Mouse (Mus musculus) cerebellum, adult 18-20 months (tissue): ENCODE data around the gene Plekhm3.
"Not testable (repeated sequence)": the region's sequence is repeated elsewhere in the genome, so short reads cannot be mapped to it uniquely, and the experiment has no call there.

ENCODE experiments used
- DNase-seq, 2 experiments: peaks; one replicate each; pipeline ENCODE4 v3.0.0; 2021

Plekhm3 gene

DNA sequence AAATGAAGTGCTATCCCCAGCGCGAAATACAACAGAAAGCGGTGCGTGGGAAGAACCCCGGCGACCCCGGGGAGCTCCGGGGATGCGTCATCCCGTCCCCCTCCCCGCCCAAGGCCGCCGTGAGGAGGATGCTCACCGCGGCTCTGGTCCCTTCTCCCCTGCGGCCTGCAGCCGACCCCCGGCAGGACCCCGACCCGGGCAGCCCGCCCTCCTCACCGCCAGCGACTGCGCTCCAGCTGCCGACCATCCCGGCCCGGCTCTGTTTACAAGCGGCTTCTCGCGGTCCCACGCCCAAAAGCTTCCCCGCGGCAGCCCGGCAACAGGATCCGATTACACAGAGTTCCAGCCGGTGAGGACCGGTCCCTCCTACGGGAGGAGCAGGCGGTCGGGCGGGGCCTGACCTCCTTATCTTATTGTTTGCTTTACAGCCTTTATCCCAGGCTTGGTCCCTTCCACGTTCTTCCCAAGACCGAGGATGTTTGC, at the start of gene Plekhm3:
Plekhm3 (minus strand) TSS at position 346 of the 483 bp plus-strand sequence.
- DNase-seq: peak; percentile 84 to 91

DNA sequence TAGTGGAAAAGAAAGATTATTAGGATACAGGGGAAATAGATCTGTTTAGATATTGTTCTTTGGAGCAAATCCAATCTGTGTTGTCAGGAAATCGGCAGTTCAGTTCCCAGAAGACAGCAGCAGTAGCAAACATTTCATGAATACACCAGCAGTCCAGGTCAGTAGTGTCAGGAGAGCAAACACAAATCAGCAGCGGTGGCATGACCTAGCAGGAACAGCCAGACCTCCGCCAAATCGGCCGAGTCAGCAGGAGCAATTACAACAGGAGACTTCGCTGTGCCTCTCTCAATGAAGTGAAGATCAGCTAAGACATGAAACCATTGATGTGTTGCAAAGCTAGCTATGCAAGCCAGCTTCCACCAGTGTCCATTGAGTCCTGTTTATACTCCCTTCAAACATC, 49.0 kb upstream of the Plekhm3 start:
- DNase-seq: no peak

DNA sequence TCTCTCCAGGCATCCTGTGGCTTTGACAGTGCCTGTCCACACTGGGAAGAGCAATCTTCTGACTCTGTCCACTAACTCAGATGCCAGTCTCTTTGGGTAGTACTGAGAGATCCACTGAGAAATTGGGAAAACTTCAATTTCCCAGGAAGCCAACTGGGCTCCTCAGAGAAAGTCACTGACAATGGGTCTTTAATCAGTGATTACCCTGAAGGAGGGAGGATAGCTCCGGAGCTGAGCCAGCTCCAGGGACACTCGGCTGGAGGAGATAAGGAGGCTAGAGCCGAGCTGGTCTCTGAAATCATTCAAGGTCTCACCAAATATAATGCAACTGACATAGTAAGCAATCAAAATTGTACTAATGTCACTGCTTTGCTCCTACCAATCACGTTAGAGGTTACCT, 47.9 kb upstream of the Plekhm3 start:
- no peak for DNase-seq

DNA sequence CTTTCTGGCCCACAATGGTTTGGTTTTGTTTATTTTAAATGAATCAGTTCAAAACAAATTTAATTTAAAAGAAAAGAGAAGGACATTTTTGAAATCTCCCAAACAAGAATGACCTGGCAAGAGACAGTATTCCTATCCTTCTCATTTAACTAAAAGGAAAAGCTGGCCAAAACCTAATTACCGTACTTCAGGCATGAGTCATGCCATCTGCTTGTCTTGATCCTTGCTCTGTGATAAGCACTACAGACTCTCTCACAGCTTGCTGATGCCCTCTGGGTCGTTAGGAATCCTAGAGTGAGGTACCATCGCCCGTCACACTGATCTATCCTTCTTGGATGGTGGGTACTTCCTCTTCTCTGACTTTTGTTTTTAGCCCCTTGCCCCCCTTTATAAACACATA, 36.6 kb upstream of the Plekhm3 start:
- DNase-seq: peak; percentile 39 to 65

DNA sequence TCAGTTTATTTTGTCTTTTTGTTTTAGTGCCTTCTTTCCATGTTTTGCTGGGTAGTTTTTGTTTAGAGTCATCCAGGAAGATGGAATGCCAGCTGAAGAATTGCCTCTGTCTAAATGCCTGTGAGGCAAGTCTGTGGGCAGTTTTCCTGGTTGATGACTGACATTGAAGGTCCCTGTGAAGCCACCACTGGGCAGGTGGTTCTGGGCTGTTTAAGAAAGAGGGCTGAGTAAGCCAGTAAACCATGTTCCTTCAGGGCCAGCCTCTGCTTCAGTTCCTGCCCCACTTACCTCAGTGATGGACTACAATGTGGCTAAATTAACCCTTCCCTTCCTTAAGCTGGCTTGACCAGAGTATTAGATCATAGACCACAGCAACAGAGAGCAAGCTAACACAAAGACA, 31.6 kb upstream of the Plekhm3 start:
- DNase-seq: no peak

DNA sequence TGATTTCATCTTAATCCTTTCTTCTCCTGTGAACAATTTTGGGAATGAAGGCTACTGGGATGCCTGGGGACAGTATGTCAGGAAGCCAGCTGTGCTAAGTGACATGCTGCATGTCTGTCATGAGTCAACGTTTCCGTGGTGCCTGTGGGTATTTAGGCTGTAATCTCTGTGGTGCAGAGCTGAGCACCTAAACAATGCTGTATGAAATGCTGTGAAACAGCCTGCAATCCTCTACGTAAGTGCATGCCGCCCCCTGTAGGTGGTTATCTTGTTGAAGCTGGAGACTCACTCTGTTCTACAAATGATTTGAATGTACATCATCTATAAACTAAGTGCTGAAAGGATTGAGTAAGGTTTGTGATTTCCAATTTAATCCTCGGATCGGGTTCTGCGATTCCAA, 29.5 kb upstream of the Plekhm3 start:
- DNase-seq: peak; percentile 55 to 56

DNA sequence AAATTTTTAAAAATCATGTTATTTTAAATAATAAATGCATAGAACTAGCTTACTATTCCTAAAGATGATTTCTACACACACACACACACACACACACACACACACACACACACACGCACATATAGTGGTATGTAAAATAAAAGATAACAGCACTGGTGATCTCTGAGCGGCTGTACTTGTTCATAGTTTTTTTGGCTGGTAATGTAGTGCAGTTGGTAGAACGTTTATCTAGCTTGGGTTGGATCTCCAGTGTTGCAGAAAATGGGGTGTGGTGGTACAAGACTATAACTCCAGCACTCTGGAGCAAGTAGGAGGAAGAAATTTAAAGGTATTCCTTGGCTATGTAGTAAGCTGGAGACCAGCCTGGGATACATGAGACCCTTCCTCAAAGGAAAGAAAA, 26.6 kb upstream of the Plekhm3 start:
- DNase-seq: no peak

DNA sequence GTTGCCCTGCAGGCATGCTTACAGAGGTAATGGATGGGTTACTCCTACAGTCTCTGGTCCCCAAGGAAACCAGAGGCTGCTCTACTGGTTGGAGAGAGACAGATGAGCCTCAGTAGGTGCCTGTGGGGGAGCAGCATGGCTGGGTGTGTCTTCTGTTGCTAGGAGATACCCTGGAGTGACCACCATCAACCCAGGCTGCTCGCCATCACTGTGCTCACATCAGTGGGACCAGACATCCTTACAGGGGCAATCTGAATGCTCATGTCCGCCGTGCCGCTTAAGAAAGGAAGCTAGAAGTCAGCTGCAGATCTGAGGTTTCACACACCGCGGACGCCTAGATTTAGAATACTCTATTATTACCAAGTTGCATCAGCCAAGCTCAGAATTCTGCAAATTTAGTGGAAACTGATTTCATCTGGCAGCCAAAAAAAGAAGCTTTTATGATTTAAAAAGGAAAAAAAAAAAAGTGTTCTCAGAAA, 21.7 kb upstream of the Plekhm3 start:
- no peak for DNase-seq

DNA sequence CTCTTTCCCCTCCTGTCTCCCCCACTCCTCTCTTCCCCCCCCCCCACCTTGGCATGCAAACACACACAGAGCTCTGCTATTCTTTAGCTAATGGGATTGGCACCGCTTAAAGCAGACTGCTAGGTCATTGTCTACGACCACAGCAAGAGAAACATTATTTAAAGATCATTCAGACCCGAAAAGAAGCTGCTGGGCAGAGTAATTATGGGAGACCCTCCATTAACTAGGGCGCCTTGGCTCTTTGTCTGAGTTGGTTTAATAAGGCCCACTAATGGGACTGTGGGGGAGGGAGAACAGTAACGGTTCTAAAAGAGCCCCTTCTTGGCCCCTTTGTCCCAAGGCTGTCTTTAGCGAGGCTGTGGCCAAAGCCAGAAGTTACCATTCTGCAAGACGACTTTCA, 18.7 kb upstream of the Plekhm3 start:
- no peak for DNase-seq

DNA sequence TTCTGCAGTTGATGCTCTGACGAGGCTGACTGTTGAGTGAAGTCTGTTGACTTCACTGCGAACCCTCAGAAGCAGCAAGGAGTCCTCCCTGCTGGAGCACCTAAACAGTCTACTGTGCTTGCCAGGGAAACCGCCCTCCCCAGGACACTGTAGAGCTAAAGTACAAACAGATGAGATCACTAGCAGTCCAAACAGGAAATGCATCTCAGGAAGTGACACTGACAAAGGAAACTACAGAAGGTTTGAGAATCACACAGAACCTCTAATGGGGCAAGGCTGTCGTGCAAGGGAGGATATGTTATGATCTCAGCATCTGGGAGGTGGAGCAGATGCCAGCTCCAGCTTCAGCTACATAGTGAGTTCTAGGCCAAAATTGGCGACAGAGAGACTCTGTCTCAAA, 14.1 kb upstream of the Plekhm3 start:
- no peak for DNase-seq

DNA sequence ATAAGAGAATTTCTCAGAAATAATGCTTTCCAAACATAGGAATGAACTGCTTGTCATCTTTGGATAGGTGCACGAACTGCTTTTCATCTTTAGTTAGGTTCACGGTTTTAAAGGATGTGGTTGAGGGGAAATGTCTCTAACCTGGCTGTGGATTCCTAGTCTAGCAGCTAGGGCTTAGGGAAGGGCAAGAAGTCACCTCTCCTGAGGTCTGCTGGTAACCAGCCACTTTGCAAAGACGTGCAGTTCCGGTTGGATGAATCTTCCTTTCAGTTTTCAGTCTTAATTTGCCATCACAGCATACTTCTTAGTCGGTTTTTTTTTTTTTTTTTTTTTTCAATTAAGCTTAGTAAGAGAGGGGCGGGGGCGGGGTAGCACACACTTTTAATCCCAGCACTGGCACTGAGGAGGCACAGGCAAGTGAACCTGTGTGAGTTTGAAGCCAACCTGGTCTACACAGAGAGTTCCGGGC, 431 bp upstream of the Plekhm3 start:
- DNase-seq: peak in 1 of 2 experiments; percentile 22

DNA sequence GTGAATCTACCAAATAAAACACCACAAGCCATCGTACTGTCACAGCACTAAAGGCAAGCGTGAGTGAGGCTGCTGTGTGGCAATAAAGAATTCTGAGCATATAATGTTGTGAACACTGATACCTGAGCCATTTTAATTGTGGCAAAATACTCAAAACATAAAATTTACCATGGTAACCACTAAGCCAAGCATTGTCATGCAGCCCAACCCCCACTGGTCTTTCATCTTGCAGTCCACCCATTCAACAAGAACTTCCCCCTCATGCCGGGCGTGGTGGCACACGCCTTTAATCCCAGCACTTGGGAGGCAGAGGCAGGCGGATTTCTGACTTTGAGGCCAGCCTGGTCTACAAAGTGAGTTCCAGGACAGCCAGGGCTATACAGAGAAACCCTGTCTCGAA, 1.8 kb downstream of the Plekhm3 start:
- DNase-seq: not testable (repeated sequence)

DNA sequence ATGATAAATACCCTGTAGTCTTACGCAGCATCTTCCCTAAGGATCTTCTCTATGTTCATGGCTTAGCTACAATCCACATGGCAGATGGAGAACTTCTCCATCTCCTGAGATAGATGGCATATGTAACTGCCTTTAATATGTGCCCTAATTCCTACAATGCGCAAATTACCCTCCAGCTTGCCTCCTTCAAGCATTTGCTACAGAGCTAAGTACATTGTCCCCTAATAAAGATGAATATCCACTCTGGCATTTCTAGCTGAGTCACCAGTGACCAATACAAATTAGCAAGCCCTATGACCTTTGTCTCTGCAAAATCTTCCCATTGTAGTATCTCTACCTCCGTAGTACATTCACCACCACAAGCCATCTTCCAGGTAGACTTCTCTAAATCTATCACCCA, 6.4 kb downstream of the Plekhm3 start:
- no peak for DNase-seq

DNA sequence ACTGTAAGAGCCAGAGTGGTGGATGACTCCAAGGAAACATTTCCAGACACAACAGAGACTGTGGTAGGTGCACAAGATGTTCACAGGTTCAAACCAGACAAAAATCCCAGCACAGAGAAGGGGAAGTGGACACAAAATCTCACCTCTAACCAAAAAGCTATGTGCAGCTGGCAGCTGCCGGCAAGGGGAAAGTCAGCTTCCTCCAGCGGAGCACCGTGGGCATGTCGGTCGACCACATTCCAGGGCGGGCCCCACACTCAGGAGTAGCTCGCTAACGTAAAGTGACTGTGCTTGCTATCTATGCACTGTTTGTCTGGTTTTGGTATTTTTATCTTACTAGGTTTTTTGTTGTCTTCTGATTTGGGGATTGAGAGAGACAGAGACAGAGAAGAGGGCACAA, 7.2 kb downstream of the Plekhm3 start:
- DNase-seq: no peak

DNA sequence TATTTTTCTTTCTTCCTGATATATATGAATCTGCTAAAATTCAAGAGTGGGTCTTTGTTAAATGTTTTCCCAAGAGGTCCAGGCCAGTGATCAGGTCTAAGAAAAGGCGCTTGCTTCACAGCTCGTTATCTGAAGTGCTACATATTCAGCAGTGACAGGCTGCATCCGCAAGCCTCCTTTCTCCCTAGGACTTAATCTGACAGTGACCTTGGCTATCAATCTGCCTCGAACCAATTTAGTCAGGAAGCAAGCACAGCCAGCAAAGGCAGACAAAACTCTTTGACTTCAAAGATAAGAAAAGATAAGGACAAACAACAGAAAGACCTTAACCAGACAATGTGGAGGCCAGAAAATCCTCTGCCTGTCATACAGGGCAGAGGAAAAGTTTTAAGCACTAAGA, 10.5 kb downstream of the Plekhm3 start:
- DNase-seq: no peak

DNA sequence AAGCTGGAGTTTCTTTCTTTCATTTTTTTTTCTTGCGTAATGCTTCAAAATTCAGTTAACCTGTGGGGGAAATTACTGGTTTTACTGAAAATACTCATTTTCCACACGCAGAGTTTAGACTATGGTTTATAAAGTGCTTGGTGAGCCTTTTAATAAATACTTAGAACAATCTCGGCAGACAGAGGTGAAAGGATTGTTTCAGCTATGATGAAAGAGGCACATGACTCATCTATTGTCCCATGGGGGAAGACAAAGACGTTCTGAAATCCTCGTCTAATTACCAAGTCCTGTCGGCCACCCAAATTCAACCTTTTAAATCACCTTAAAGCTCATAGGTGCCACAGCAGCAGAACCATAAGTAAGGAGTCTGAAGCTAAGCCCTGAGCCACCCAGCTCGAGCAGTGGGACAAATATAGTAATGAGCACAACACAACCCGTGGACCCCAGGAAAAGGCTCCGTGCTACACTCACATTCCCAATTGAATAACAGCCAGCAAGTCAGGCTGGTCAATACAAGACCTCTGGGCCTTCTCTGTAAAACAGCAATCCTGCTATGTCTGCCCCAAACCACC, 11.3 kb downstream of the Plekhm3 start:
- no peak for DNase-seq

DNA sequence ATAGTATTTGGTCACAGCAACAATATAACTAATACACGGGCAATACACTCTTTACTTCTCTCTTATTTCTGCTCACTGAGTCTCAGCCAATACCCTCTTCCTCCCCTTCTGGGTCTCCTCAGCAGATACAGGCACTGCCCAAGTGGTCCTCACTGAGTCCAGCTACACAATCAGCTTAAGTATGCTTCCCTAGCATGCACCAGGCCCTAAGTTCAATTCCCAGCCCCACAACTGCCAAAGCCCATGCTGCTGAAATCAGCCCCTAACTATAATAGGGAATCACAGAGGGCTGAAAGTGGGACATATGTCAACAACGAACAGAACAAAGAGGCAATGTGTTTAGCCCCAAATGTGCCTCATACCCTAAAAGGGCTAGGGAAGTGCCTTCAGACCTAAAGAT, 11.9 kb downstream of the Plekhm3 start:
- DNase-seq: no peak

DNA sequence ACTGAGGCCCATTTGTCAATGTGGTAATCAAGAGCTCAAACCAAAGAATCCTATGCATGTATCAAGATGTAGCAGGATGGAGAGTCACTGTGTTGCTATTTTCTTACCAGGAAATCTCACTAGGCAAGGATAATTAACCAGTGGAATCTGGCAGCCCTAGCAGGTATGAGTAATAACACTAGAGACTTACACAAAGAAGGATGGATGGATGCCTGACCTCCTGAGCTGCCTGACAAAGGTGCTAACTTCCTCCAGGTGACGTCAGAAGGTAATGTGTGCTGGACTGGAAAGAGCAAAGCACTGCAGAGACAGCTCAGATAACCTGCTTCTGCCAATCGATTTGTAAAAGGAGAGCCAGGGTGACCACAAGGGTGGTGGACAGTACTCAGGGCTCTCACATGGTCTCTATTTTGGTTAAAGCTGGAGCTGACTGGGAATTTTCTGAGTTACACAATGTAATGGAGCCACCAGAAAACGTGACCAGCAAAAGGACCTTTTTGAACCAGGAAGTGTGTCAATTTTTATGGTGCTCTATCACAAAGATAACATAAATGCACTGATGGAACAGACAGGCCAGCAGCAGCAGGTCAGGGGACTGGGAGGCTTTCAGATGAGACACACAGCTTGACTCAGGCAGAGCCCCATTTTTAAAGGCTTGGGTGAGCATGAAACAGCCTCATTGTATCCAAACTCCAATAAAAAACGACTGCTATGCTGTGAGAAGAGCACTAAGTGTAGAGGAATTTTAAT, 14.4 kb downstream of the Plekhm3 start:
- DNase-seq: no peak

DNA sequence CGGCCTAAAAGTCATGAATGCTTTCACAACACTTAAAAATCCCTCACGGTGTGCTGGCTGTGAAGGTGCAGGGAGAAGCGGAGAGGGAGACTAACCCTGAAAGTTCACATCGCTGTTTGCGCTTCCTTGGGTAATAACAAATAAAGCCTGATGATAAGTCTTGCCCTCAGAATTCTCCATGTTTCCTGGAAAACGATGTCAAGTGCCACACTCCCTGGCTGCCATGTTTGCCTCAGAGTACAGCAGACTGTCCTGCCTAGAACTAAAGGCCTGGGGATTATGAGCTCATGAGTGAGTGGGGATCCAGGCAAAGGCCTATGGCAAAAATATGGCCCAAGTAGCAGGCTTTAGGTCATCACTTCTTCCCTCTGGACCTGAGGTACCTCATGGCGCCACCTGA, 17.7 kb downstream of the Plekhm3 start:
- DNase-seq: no peak

DNA sequence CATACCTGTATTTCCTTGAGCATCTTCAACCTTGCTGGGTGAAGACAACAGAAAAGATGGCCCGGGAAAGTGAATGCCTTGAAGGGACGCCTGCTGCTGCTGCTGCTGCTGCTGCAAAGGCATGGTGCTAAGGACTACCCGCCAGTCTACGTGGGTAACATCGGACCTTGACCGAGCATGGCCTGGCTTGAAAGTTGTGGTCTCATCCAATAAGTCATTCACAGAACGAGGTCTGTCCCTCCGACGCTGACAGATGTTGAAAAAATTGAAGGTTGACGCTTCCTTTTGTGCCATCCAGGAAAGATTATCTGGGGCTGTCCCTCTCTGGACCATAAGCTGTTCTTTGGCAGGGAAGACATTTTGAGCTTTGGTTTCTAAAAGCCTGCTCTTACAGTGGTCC, 18.9 kb downstream of the Plekhm3 start:
- no peak for DNase-seq

DNA sequence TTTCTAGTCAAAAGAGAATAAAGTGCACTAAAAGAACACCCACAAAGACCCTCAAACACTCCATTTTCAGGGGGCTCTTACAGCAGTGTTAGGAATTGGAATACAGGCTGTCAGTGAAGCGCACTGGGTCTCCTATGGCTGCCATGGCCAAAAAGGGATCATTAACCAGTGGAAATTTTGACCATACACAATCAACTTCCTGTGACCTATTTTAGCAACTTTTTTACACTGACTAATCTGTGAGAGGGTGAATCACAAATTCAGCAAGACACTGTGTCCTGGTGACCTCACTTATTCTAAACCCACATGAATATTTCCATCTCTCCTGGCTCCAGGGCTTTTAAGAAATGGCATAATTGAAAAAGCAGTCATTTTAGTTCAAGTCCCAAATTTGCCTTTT, 23.7 kb downstream of the Plekhm3 start:
- DNase-seq: no peak

DNA sequence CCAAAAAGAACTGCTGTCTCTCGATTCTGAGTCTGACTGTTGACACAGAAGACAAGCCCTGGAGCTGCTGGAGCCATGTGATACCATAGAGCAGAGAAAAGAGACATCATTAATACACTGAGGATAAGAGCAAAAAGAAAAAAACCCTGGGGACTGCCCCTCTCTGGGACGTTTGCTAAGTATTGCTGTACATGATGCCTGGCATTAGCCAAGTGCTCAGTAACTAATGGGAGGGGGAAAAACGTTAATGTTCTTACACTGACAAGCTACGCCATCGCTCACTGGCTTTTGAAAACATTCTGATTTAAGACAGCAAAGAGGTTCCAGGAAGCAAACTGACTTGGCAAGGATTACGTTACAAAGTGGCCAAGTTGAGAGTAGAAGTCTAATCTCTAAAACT, 26.5 kb downstream of the Plekhm3 start:
- DNase-seq: no peak

DNA sequence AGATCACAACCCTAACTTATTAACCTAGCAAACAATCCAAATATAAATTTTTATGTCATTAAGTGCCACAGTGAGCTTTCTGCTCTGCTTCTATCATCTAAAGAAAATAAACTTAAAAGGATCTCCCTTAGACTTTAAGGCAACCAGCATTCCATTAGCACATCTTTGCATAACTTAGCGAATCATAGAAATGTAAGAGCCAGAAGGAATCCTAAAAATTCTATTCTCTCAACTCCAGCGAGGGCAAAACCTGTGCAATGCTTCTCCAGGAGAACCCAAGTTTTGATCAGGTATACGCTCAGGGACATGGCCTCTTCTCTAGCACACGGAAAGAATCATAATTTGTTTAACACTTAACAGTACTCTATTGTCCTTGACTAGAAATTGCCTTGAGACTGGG, 27.0 kb downstream of the Plekhm3 start:
- DNase-seq: no peak

DNA sequence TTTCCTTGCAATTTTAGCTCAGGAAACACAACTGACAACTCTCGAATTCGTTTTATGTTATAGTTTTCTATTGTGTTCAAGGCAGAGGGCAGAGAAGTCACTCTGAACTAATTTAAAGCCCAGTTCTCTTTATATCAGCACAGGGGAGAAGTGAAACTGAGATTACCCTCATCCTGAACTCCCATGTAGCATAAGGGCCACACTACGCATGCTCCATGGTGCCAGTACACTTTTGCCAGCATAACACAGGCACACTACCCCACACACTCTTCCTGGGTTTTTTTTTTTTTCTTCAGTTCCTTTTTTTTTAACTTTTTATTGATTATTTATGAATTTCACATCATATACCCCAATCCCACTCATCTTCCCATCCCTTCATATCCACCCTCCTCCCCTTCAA, 28.1 kb downstream of the Plekhm3 start:
- no peak for DNase-seq
